Comparison of ENCODE assay signal across 16 mouse cellular contexts in genomic region chr12:73199375-73199774, GRCm38 (mm10).
DNase-seq lines count a peak whose midpoint lies in the region; ATAC-seq and TF ChIP-seq lines count a peak whose summit lies in the region.
"Had no signal": no experiment of that assay in that cellular context is flagged by ENCODE, and none has a peak within 500 bp of the region (broad histone marks: within the 10 kb centered on the region; RNA-seq: fewer than 3 reads in every experiment).

No protein-coding gene starts in this region.

- no peak for TF ChIP-seq EP300 in heart, postnatal 0 days (IDR thresholded peaks at IDR 0.05; ENCODE audit: low read depth)

- no peaks in the 10 kb centered on the region; the same call in 1 of the 2 replicates for H3K36me3 ChIP-seq in heart, postnatal 0 days (replicated peaks; ENCODE audit: control insufficient read depth, insufficient read depth, low read length)
- H3K36me3 ChIP-seq in limb, embryonic 11.5 days (ENCODE audit: control insufficient read depth, insufficient read depth, low read length), result no peaks in the 10 kb centered on the region
- 0 out of 2 replicates have a peak, but pooled peaks cover 4% of the 10 kb centered on the region for H3K36me3 ChIP-seq in limb, embryonic 10.5 days
- peaks cover 9% of the 10 kb centered on the region; the same call in 1 of the 2 replicates for H3K36me3 ChIP-seq in limb, embryonic 13.5 days
- H3K36me3 ChIP-seq: forebrain, embryonic 15.5 days had no signal

- no peaks in the 10 kb centered on the region for H3K27me3 ChIP-seq in heart, postnatal 0 days (ENCODE audit: control insufficient read depth, insufficient read depth, low read length)
- no peaks in the 10 kb centered on the region for H3K27me3 ChIP-seq in limb, embryonic 11.5 days (ENCODE audit: control insufficient read depth, insufficient read depth, low read length)
- H3K27me3 ChIP-seq in limb, embryonic 10.5 days (ENCODE audit: low read depth, poor library complexity, severe bottlenecking), result no peaks in the 10 kb centered on the region
- H3K27me3 ChIP-seq in limb, embryonic 13.5 days, result no peaks in the 10 kb centered on the region
- H3K27me3 ChIP-seq: forebrain, embryonic 15.5 days; megakaryocyte, embryonic 14.5 days had no signal

- no peaks in the 10 kb centered on the region for H3K9me3 ChIP-seq in heart, postnatal 0 days (replicated peaks; ENCODE audit: control insufficient read depth, low read length)
- H3K9me3 ChIP-seq in limb, embryonic 11.5 days (ENCODE audit: control insufficient read depth, low read length), result no peaks in the 10 kb centered on the region
- H3K9me3 ChIP-seq in limb, embryonic 10.5 days (replicated peaks), result no peaks in the 10 kb centered on the region
- H3K9me3 ChIP-seq in limb, embryonic 13.5 days, result no peaks in the 10 kb centered on the region
- H3K9me3 ChIP-seq: forebrain, embryonic 15.5 days; megakaryocyte, embryonic 14.5 days had no signal

- TF ChIP-seq CTCF in heart, postnatal 0 days (IDR thresholded peaks at IDR 0.05; ENCODE audit: low read depth), result no peak

- H3K27ac ChIP-seq in heart, postnatal 0 days (ENCODE audit: low read depth), result no peak overlapping the region
- no peak overlapping the region for H3K27ac ChIP-seq in limb, embryonic 11.5 days (replicated peaks; ENCODE audit: low read depth, low read length)
- no peak overlapping the region for H3K27ac ChIP-seq in limb, embryonic 10.5 days
- H3K27ac ChIP-seq in limb, embryonic 13.5 days, result no peak overlapping the region
- H3K27ac ChIP-seq: forebrain, embryonic 15.5 days had no signal

- WGBS in heart, postnatal 0 days, result 39% methylated on average over 7 of the region's 7 CpGs
- 40% methylated on average over 7 of the region's 7 CpGs for WGBS in limb, embryonic 11.5 days
- WGBS in limb, embryonic 10.5 days, result 53% methylated on average over 7 of the region's 7 CpGs
- WGBS in limb, embryonic 13.5 days, result 33% methylated on average over 7 of the region's 7 CpGs

- DNase-seq in heart, postnatal 0 days (ENCODE audit: low spot score), result peak; percentile 26
- no peak for DNase-seq in heart, adult 18-20 months
- peak; percentile 31 for DNase-seq in limb, embryonic 11.5 days (ENCODE audit: low spot score)
- no peak for DNase-seq in limb, embryonic 10.5 days (ENCODE audit: low spot score)
- DNase-seq in embryo, embryonic 10.5 days (ENCODE audit: low spot score), result peak; percentile 29
- DNase-seq in MN1 (ENCODE audit: low spot score), result no peak
- DNase-seq: cerebellum, adult 9-11 months; heart, postnatal 10 days; layer of hippocampus, adult 9-11 months; lung, adult 2 months; right cerebral cortex, postnatal 14 days had no signal

- H3K9ac ChIP-seq in heart, postnatal 0 days (replicated peaks; ENCODE audit: low read depth, low read length), result no peak overlapping the region; the same call in 1 of the 2 replicates
- H3K9ac ChIP-seq in limb, embryonic 11.5 days (ENCODE audit: low read length), result no peak overlapping the region
- H3K9ac ChIP-seq in limb, embryonic 13.5 days, result no peak overlapping the region
- H3K9ac ChIP-seq: forebrain, embryonic 15.5 days had no signal

- no peak overlapping the region for H3K4me2 ChIP-seq in heart, postnatal 0 days (ENCODE audit: low read depth, low read length)
- no peak overlapping the region for H3K4me2 ChIP-seq in limb, embryonic 11.5 days (ENCODE audit: low read depth, severe bottlenecking)
- H3K4me2 ChIP-seq in limb, embryonic 13.5 days (replicated peaks), result no peak overlapping the region
- H3K4me2 ChIP-seq: forebrain, embryonic 15.5 days had no signal

- H3K4me1 ChIP-seq in heart, postnatal 0 days (ENCODE audit: control insufficient read depth, insufficient read depth), result peaks cover 5% of the 10 kb centered on the region; the same call in 1 of the 2 replicates
- H3K4me1 ChIP-seq in limb, embryonic 11.5 days (ENCODE audit: control insufficient read depth, insufficient read depth, low read length), result peaks cover 5% of the 10 kb centered on the region; the same call in 1 of the 2 replicates
- H3K4me1 ChIP-seq in limb, embryonic 10.5 days, result peaks cover 12% of the 10 kb centered on the region
- H3K4me1 ChIP-seq in limb, embryonic 13.5 days, result peaks cover 4% of the 10 kb centered on the region; the same call in 1 of the 2 replicates
- H3K4me1 ChIP-seq: forebrain, embryonic 15.5 days had no signal

- ATAC-seq in heart, postnatal 0 days (ENCODE audit: insufficient read depth, low read depth), result no peak
- no peak for ATAC-seq in limb, embryonic 11.5 days (ENCODE audit: insufficient number of reproducible peaks, low FRiP score, low TSS enrichment, low read depth)
- 0 out of 2 replicates have a peak, but pooled peaks have one; percentile 48 for ATAC-seq in limb, embryonic 13.5 days (ENCODE audit: low FRiP score, low read depth)
- ATAC-seq: forebrain, embryonic 15.5 days; hindbrain, embryonic 16.5 days; intestine, postnatal 0 days had no signal

- no peak overlapping the region for H3K4me3 ChIP-seq in heart, postnatal 0 days (ENCODE audit: low read depth, low read length)
- no peak overlapping the region for H3K4me3 ChIP-seq in limb, embryonic 11.5 days (ENCODE audit: low read depth, low read length)
- H3K4me3 ChIP-seq in limb, embryonic 10.5 days, result no peak overlapping the region
- H3K4me3 ChIP-seq in limb, embryonic 13.5 days, result no peak overlapping the region
- H3K4me3 ChIP-seq: forebrain, embryonic 15.5 days had no signal

Comparison
In these comparisons a context has a peak if more than half of its experiments do, and no peak if none do; other contexts are left out.
1. DNase-seq: peak in heart, postnatal 0 days (single experiment), limb, embryonic 11.5 days (single experiment) and embryo, embryonic 10.5 days (single experiment); none in heart, adult 18-20 months (0 of 2), limb, embryonic 10.5 days (single experiment) and MN1 (single experiment).